Mouse (Mus musculus) limb, embryonic 11.5 days (tissue): ENCODE results near the gene Capn1. TPM values are rescaled to one million over a fixed set of nuclear protein-coding genes. Genes with fewer than 3 reads are reported as not detected.

Source experiments
- ATAC-seq: fragments of 200-750 bp; cut with Nextera tagmentation; 2 replicates; pipeline ENCODE4 v1.8.0; 2017; ENCODE audit warnings: low read depth; ENCODE audit not compliant: insufficient number of reproducible peaks, low FRiP score, low TSS enrichment
- DNase-seq: peaks from one replicate; pipeline ENCODE4 v3.0.0-alpha.2; 2015; ENCODE audit warnings: low spot score
- H3K27ac ChIP-seq: fragments of 300-500 bp; sonication (generic); replicated peaks from 2 replicates; pipeline ENCODE4 v1.5.1; 2014; ENCODE audit warnings: low read depth, mild to moderate bottlenecking, low read length
- H3K27me3 ChIP-seq: fragments of 300-500 bp; sonication (generic); 2 replicates; pipeline ENCODE4 v1.6.1; 2014; ENCODE audit warnings: mild to moderate bottlenecking, low read length, mixed read lengths; ENCODE audit not compliant: control insufficient read depth, insufficient read depth
- H3K36me3 ChIP-seq: fragments of 300-500 bp; sonication (generic); 2 replicates; pipeline ENCODE4 v1.6.1; 2014; ENCODE audit warnings: mild to moderate bottlenecking, low read length, moderate library complexity, mixed read lengths; ENCODE audit not compliant: control insufficient read depth, insufficient read depth
- H3K4me1 ChIP-seq: fragments of 300-500 bp; sonication (generic); 2 replicates; pipeline ENCODE4 v1.6.1; 2014; ENCODE audit warnings: low read length, mixed read lengths; ENCODE audit not compliant: control insufficient read depth, insufficient read depth
- H3K4me2 ChIP-seq: fragments of 300-500 bp; sonication (generic); 2 replicates; pipeline ENCODE4 v1.6.1; 2014; ENCODE audit warnings: low read depth, mild to moderate bottlenecking, moderate library complexity; ENCODE audit not compliant: severe bottlenecking
- H3K4me3 ChIP-seq: fragments of 300-500 bp; sonication (generic); 2 replicates; pipeline ENCODE4 v1.5.1; 2014; ENCODE audit warnings: low read depth, low read length
- H3K9ac ChIP-seq: fragments of 300-500 bp; sonication (generic); 2 replicates; pipeline ENCODE4 v1.6.1; 2014; ENCODE audit warnings: mild to moderate bottlenecking, low read length
- H3K9me3 ChIP-seq: fragments of 300-500 bp; sonication (generic); 2 replicates; pipeline ENCODE4 v1.6.1; 2016; ENCODE audit warnings: low read length; ENCODE audit not compliant: control insufficient read depth
- WGBS: fragments of 180-500 bp; shearing (Covaris S2); extraction: QIAGEN DNeasy Blood & Tissue Kit; methylation state at CpG from one replicate; pipeline ENCODE4 v1.1.7; 2014; 5-methylcytosine and 5-hydroxymethylcytosine counted together
- polyA plus RNA-seq: library from polyadenylated mRNA; unstranded; fragments of >200 nt; fragmentation: Nextera tagmentation; extraction: Ambion mirVana; gene quantifications from 2 replicates; pipeline ENCODE4 v1.2.1, GENCODE M21; 2014

Capn1 gene
- polyA plus RNA-seq, 1 experiment from 2014 or later, result 3.6 TPM

DNA sequence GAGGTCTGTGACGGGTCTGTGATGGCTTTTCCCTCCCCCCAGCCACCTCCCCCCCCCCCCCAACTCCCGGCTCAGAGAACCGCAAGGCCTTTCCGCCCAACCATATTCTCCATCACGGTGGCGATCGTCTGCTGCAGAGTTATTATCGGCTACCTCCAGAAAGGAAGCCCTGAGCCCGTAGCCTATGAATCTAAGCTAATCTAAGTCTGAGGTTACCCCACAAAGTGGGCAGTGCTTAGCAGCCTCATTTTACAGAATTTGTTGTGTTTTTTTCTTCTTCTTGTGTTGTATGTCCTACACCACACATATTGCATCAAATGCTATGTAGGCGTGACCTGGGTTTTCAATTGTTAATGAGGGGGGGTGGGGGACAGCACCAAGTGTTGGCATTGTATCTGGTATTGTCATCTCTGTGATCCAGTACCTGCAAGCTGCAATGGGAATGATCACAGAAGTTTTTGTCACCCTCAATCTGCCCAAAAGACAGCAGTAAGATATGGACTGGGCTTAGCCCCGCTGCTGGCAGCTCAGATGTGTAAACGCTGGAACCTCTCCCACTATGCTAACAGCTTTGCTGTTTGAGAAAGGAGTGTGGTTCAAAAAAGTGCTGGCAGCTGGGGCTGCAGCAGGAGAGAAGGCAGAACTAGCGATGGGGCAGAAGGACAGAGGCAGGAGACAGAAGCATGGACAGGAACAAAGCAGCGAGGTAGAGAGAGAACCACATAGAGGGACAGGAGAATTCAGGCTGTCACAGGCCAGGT lies 15.0 kb upstream of the Capn1 start:
- no peak overlapping the region for H3K4me3 ChIP-seq
- no peaks in the 10 kb centered on the region for H3K36me3 ChIP-seq
- H3K9ac ChIP-seq, result no peak overlapping the region
- no peak for DNase-seq
- WGBS, result 77% methylated on average over 14 of the region's 14 CpGs
- ATAC-seq, result no peak
- H3K27ac ChIP-seq, result no peak overlapping the region
- H3K27me3 ChIP-seq, result no peaks in the 10 kb centered on the region
- no peak overlapping the region for H3K4me2 ChIP-seq
- H3K4me1 ChIP-seq, result no peaks in the 10 kb centered on the region
- no peaks in the 10 kb centered on the region for H3K9me3 ChIP-seq

- H3K4me2 ChIP-seq, result no peak overlapping the region
- no peak for ATAC-seq
- no peaks in the 10 kb centered on the region for H3K36me3 ChIP-seq
- DNase-seq, result no peak
- H3K4me1 ChIP-seq, result no peaks in the 10 kb centered on the region
- H3K4me3 ChIP-seq, result no peak overlapping the region
- H3K27me3 ChIP-seq, result no peaks in the 10 kb centered on the region
- H3K9me3 ChIP-seq, result no peaks in the 10 kb centered on the region
- no peak overlapping the region for H3K27ac ChIP-seq
- no peak overlapping the region for H3K9ac ChIP-seq
- WGBS, result 80% methylated on average over 9 of the region's 9 CpGs
These were observed 13.7 kb upstream of the Capn1 start for GRCm38 (mm10) chr19:6029426-6029825.

- 89% methylated on average over 6 of the region's 6 CpGs for WGBS
- DNase-seq (no peak), ATAC-seq (no peak)
- H3K9ac ChIP-seq, result no peak overlapping the region
- H3K36me3 ChIP-seq, result no peaks in the 10 kb centered on the region
- H3K27ac ChIP-seq, result no peak overlapping the region
- H3K9me3 ChIP-seq, result no peaks in the 10 kb centered on the region
- H3K4me2 ChIP-seq, result no peak overlapping the region
- no peak overlapping the region for H3K4me3 ChIP-seq
- no peaks in the 10 kb centered on the region for H3K4me1 ChIP-seq
- H3K27me3 ChIP-seq, result no peaks in the 10 kb centered on the region
These were observed 13.3 kb upstream of the Capn1 start for GRCm38 (mm10) chr19:6028991-6029390.

GRCm38 (mm10) chr19:6023930-6024329 lies 8.2 kb upstream of the Capn1 start:
- H3K9ac ChIP-seq, result no peak overlapping the region
- 89% methylated on average over 7 of the region's 7 CpGs for WGBS
- no peak overlapping the region for H3K4me2 ChIP-seq

DNA sequence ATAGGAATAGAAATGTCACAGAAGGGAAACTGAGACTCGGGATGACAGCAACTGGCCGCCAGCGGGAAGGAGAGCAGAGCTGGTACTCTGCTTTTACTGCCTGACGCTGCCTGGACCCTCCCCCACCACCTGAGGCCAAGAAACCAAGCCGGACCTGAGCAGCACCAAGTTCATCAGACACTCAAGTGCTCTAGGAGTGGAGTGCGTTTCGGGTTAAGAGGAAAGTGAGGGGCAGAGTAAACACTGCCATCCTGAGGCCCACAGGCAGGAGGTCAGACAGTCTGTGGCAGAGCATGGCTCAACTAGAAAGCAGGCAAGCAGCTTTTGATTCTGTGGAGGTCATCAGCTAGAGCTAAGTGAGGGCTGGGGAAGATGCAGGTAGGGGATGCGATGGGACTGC lies 7.4 kb upstream of the Capn1 start:
- WGBS, result 57% methylated on average over 8 of the region's 8 CpGs
- Histone ChIP-seq H3K27ac (no peak overlapping the region), H3K4me2 (no peak overlapping the region), H3K36me3 (no peaks in the 10 kb centered on the region), H3K4me1 (no peaks in the 10 kb centered on the region), H3K4me3 (no peak overlapping the region), H3K27me3 (no peaks in the 10 kb centered on the region), H3K9ac (no peak overlapping the region), H3K9me3 (no peaks in the 10 kb centered on the region)
- DNase-seq (no peak), ATAC-seq (no peak)

More at GRCm38 (mm10) chr19:6023930-6024329, 8.2 kb upstream of the Capn1 start:
- Histone ChIP-seq H3K27me3 (no peaks in the 10 kb centered on the region), H3K4me3 (no peak overlapping the region), H3K4me1 (no peaks in the 10 kb centered on the region), H3K27ac (no peak overlapping the region), H3K9me3 (no peaks in the 10 kb centered on the region), H3K36me3 (no peaks in the 10 kb centered on the region)
- DNase-seq (no peak), ATAC-seq (no peak)

- ATAC-seq, result no peak
- H3K4me1 ChIP-seq, result peaks cover 4% of the 10 kb centered on the region; the same call in 1 of the 2 replicates
- H3K4me2 ChIP-seq, result no peak overlapping the region
- DNase-seq, result no peak
- peaks cover 8% of the 10 kb centered on the region; the same call in 1 of the 2 replicates for H3K27me3 ChIP-seq
- H3K9ac ChIP-seq, result 0 out of 2 replicates have a peak overlapping the region, but pooled peaks have one; percentile 22
- no peaks in the 10 kb centered on the region for H3K36me3 ChIP-seq
- H3K27ac ChIP-seq, result no peak overlapping the region
- 67% methylated on average over 3 of the region's 3 CpGs for WGBS
- H3K9me3 ChIP-seq, result no peaks in the 10 kb centered on the region
- H3K4me3 ChIP-seq, result no peak overlapping the region
These were observed 4.6 kb upstream of the Capn1 start for GRCm38 (mm10) chr19:6020276-6020675.

GRCm38 (mm10) chr19:6018142-6019089 lies 2.7 kb upstream of the Capn1 start:
- Histone ChIP-seq H3K9me3 (no peaks in the 10 kb centered on the region), H3K36me3 (no peaks in the 10 kb centered on the region), H3K27me3 (peaks cover 8% of the 10 kb centered on the region; the same call in 1 of the 2 replicates), H3K27ac (no peak overlapping the region), H3K9ac (no peak overlapping the region), H3K4me3 (no peak overlapping the region), H3K4me2 (no peak overlapping the region), H3K4me1 (peaks cover 4% of the 10 kb centered on the region; the same call in 1 of the 2 replicates)
- ATAC-seq (no peak), DNase-seq (peak; percentile 92)
- WGBS, result 28% methylated on average over 15 of the region's 15 CpGs

DNA sequence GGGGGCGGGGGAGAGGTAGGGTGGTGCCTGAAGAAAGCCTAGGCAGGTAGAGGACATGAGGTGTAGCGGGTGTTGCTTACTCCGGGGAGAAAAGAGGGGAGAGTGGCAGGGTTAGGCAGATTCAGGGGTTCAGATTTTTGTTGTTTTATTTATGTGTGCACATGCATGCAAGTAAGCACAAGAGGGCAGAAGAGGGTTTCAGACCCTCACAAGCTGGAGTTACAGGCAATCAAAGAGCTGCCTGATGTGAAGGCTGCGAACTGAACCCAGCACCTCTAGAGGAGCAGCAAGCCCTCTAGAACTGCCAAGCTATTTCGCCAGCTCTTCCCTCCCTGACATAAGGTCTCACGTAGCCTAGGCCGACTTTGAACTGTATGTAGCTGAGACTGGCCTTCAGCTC lies 835 bp upstream of the Capn1 start:
- DNase-seq, result peak; percentile 32
- no peak overlapping the region for H3K27ac ChIP-seq
- no peak overlapping the region; the same call in 1 of the 2 replicates for H3K9ac ChIP-seq
- no peak for ATAC-seq
- no peaks in the 10 kb centered on the region for H3K36me3 ChIP-seq
- H3K4me2 ChIP-seq, result no peak overlapping the region
- H3K9me3 ChIP-seq, result no peaks in the 10 kb centered on the region
- H3K4me3 ChIP-seq, result no peak overlapping the region
- peaks cover 4% of the 10 kb centered on the region; the same call in 1 of the 2 replicates for H3K4me1 ChIP-seq
- WGBS, result 34% methylated on average over 7 of the region's 7 CpGs
- peaks cover 8% of the 10 kb centered on the region; the same call in 1 of the 2 replicates for H3K27me3 ChIP-seq
